Mouse (Mus musculus): ENCODE data around the gene Sp100. TPM values are rescaled to one million over a fixed set of nuclear protein-coding genes. Genes with fewer than 3 reads are reported as not detected.
A peak's percentile ranks its signal among the peaks of the same experiment; 100 is the strongest.

Sp100 gene
- polyA plus RNA-seq, 1 experiment from 2014 or later, result 19.2 TPM

DNA sequence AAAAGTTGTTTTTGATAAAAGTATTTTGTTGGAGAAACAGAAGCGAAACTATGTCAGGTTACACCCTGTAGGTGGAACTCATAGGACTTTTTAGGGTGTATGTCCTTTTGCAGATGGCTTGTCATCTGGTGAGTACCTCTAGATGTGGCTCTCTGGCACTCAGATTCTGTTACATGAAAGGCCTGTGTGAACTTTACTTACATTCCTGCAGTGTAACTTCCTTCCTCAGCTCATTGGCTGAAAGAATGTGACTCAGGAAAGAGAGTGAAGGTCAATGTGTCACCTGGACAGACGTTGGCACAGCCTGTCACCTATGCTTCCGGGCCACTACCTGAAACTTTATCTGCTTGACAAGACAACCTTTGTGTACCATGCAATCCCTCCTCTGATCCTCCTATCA lies 94.8 kb downstream of the Sp100 start:
- WGBS, result 69% methylated on average over 3 of the region's 3 CpGs
- Histone ChIP-seq H3K4me3 (replicated peaks; ENCODE audit: low read depth, low read length) (no peak overlapping the region), H3K27me3 (ENCODE audit: insufficient read depth, low read length) (no peaks in the 10 kb centered on the region), H3K36me3 (ENCODE audit: insufficient read depth, low read length) (no peaks in the 10 kb centered on the region), H3K27ac (no peak overlapping the region), H3K4me2 (ENCODE audit: low read length) (no peak overlapping the region), H3K4me1 (replicated peaks; ENCODE audit: insufficient read depth, low read length) (no peaks in the 10 kb centered on the region), H3K9me3 (replicated peaks; ENCODE audit: low read length) (no peaks in the 10 kb centered on the region), H3K9ac (ENCODE audit: low read depth, low read length) (no peak overlapping the region)
- ATAC-seq (replicated peaks; ENCODE audit: low FRiP score, low read depth) (no peak), DNase-seq (ENCODE audit: low spot score) (no peak)
- TF ChIP-seq CTCF (IDR thresholded peaks at IDR 0.05; ENCODE audit: low read depth), result no peak

DNA sequence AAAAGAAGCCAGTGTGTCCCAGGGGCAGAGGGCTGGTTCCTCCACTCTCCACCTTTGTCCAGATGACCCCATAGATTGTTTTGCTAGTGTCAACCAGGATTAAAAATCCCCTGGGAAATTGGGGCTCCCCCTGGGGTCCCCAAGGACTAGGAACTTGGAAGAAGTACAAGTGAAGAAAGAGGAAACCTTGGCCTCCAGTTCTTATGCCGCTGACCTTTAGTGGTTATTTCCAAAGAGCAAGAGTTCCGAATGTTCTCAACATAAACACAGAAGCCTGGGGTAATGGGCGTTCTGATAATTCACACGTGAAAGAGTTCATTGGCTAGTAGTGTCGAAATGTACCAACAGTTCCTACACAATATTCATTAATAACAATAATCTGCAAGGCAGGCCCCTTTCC lies 96.7 kb downstream of the Sp100 start:
- no peak overlapping the region for H3K4me3 ChIP-seq (replicated peaks; ENCODE audit: low read depth, low read length)
- no peak for DNase-seq (ENCODE audit: low spot score)
- H3K9me3 ChIP-seq (replicated peaks; ENCODE audit: low read length), result no peaks in the 10 kb centered on the region
- WGBS, result 85% methylated on average over 5 of the region's 5 CpGs
- ATAC-seq (replicated peaks; ENCODE audit: low FRiP score, low read depth), result no peak
- TF ChIP-seq CTCF (IDR thresholded peaks at IDR 0.05; ENCODE audit: low read depth), result no peak
- no peak overlapping the region for H3K9ac ChIP-seq (ENCODE audit: low read depth, low read length)
- no peak overlapping the region for H3K4me2 ChIP-seq (ENCODE audit: low read length)
- no peaks in the 10 kb centered on the region for H3K27me3 ChIP-seq (ENCODE audit: insufficient read depth, low read length)
- no peak overlapping the region for H3K27ac ChIP-seq
- no peaks in the 10 kb centered on the region for H3K36me3 ChIP-seq (ENCODE audit: insufficient read depth, low read length)
- no peaks in the 10 kb centered on the region for H3K4me1 ChIP-seq (replicated peaks; ENCODE audit: insufficient read depth, low read length)

DNA sequence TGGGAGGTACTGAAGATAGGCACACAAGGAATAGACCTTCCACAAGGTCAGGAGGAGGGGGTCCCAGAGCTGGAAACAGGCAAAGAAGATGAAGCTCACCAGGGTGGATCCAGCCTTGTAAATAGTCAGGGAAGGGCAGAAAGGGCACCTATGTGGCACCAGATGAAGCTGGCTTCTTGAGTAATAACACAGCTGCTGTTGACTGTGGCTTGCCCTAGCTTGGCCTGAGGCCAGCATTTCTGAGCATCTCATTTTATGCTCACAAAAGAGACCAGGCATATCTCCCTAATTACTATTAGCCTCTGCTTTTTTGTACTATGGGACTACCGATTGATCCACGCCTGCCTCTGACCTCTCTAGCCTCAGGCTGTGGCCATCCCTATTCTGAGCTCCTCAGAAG lies 100.0 kb downstream of the Sp100 start:
- DNase-seq (ENCODE audit: low spot score), result no peak
- H3K9me3 ChIP-seq (replicated peaks; ENCODE audit: low read length), result no peaks in the 10 kb centered on the region
- no peaks in the 10 kb centered on the region for H3K4me1 ChIP-seq (replicated peaks; ENCODE audit: insufficient read depth, low read length)
- H3K36me3 ChIP-seq (ENCODE audit: insufficient read depth, low read length), result no peaks in the 10 kb centered on the region
- H3K9ac ChIP-seq (ENCODE audit: low read depth, low read length), result no peak overlapping the region
- WGBS, result 96% methylated on average over 2 of the region's 2 CpGs
- no peak overlapping the region for H3K27ac ChIP-seq
- TF ChIP-seq CTCF (IDR thresholded peaks at IDR 0.05; ENCODE audit: low read depth), result no peak
- no peak overlapping the region for H3K4me2 ChIP-seq (ENCODE audit: low read length)
- H3K4me3 ChIP-seq (replicated peaks; ENCODE audit: low read depth, low read length), result no peak overlapping the region
- no peaks in the 10 kb centered on the region for H3K27me3 ChIP-seq (ENCODE audit: insufficient read depth, low read length)
- ATAC-seq (replicated peaks; ENCODE audit: low FRiP score, low read depth), result no peak

DNA sequence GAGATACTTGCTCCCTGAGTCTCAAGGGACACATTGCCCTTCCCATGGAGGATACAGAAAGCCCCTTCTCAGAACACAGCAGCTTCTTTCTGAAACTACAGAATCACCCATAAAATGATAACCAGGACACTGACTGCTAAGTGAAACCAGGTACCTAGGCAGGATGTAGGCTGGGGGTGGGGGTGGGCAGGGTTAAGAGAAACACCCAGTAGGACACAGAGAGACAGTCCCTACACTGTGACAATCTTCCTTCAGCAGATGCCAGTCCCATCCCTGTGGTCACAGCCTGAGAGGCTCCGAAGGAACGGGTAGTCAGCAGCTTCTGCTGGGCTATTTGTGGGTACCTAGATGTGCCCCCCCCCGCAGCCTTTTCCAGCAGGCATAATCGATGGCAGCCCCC lies 100.9 kb downstream of the Sp100 start:
- no peak for TF ChIP-seq CTCF (IDR thresholded peaks at IDR 0.05; ENCODE audit: low read depth)
- Histone ChIP-seq H3K9me3 (replicated peaks; ENCODE audit: low read length) (no peaks in the 10 kb centered on the region), H3K9ac (ENCODE audit: low read depth, low read length) (no peak overlapping the region), H3K27ac (no peak overlapping the region), H3K4me3 (replicated peaks; ENCODE audit: low read depth, low read length) (no peak overlapping the region), H3K36me3 (ENCODE audit: insufficient read depth, low read length) (no peaks in the 10 kb centered on the region), H3K27me3 (ENCODE audit: insufficient read depth, low read length) (no peaks in the 10 kb centered on the region), H3K4me1 (replicated peaks; ENCODE audit: insufficient read depth, low read length) (no peaks in the 10 kb centered on the region), H3K4me2 (ENCODE audit: low read length) (no peak overlapping the region)
- DNase-seq (ENCODE audit: low spot score), result no peak
- WGBS, result 81% methylated on average over 4 of the region's 4 CpGs
- ATAC-seq (replicated peaks; ENCODE audit: low FRiP score, low read depth), result no peak

DNA sequence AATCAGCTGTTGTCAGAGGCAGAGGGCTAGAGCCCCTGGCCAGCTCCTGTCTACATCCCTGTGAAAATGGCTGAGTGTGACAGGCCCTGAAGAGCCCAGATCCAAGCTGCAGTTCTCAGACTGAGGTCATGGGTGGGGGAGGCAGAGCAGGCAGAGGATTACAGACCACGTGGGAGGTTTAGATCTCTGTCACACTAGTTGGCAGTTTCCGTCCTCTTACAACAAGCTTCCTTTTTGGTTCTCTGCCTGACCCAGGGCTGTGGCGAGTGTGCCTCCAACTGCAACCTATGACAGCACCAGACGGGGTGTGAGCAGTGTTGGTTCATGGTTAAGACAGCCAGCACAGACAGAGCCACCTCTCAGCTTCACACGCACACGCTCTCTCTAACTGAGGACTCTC lies 101.7 kb downstream of the Sp100 start:
- Histone ChIP-seq H3K4me3 (replicated peaks; ENCODE audit: low read depth, low read length) (no peak overlapping the region), H3K27ac (no peak overlapping the region), H3K36me3 (ENCODE audit: insufficient read depth, low read length) (no peaks in the 10 kb centered on the region), H3K4me2 (ENCODE audit: low read length) (no peak overlapping the region), H3K27me3 (ENCODE audit: insufficient read depth, low read length) (no peaks in the 10 kb centered on the region), H3K9me3 (replicated peaks; ENCODE audit: low read length) (no peaks in the 10 kb centered on the region), H3K9ac (ENCODE audit: low read depth, low read length) (no peak overlapping the region), H3K4me1 (replicated peaks; ENCODE audit: insufficient read depth, low read length) (no peaks in the 10 kb centered on the region)
- DNase-seq (ENCODE audit: low spot score) (peak; percentile 63), ATAC-seq (replicated peaks; ENCODE audit: low FRiP score, low read depth) (peak; percentile 77)
- TF ChIP-seq CTCF (IDR thresholded peaks at IDR 0.05; ENCODE audit: low read depth), result no peak
- WGBS, result 34% methylated on average over 6 of the region's 6 CpGs

DNA sequence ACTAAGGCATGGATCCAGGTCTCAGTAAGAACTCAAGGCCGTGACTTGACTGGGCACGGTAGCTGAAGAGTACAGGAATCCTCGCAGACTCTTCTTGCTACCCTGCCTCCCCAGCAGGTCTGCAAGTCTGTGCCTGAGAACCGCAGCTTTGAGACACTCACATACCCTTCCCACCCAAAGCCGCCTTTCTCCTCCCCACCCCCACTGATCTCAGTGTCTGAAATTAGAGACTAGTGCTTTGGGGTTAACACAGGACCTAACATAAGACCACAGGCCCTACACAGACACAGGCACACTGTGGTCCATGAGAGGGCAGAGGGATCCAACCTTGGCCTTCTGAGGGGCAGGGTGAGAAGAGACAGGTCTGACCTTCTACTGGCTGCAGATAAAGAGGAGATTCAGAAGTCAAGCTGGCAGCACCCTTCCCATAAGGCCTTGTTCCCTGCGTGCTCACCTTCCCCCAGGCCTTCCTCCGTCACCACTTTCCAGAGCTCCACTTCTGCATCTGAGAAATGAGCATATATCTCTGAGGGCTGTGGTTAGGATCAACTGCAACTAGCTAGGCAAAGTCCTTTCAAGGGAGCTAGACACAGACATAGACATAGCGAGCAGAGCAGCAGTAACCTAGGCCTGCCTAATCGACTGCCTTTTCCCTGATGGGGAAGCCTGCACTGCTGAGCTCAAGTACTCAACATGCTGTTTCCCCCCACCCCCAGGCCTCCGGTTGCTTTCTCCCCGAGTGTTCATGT lies 102.3 kb downstream of the Sp100 start:
- H3K36me3 ChIP-seq (ENCODE audit: insufficient read depth, low read length), result no peaks in the 10 kb centered on the region
- H3K9me3 ChIP-seq (replicated peaks; ENCODE audit: low read length), result no peaks in the 10 kb centered on the region
- H3K4me3 ChIP-seq (replicated peaks; ENCODE audit: low read depth, low read length), result no peak overlapping the region
- peak; percentile 19; the same call in 1 of the 2 replicates for ATAC-seq (replicated peaks; ENCODE audit: low FRiP score, low read depth)
- H3K27ac ChIP-seq, result no peak overlapping the region
- DNase-seq (ENCODE audit: low spot score), result no peak
- no peak overlapping the region for H3K4me2 ChIP-seq (ENCODE audit: low read length)
- no peaks in the 10 kb centered on the region for H3K27me3 ChIP-seq (ENCODE audit: insufficient read depth, low read length)
- WGBS, result 78% methylated on average over 11 of the region's 11 CpGs
- H3K4me1 ChIP-seq (replicated peaks; ENCODE audit: insufficient read depth, low read length), result no peaks in the 10 kb centered on the region
- H3K9ac ChIP-seq (ENCODE audit: low read depth, low read length), result no peak overlapping the region
- no peak for TF ChIP-seq CTCF (IDR thresholded peaks at IDR 0.05; ENCODE audit: low read depth)
